Mouse (Mus musculus): ENCODE measurements around the gene Cpm.

Cpm gene

GRCm38 (mm10) chr10:117664208-117664925 lies 35.1 kb downstream of the Cpm start:
- DNase-seq, result no peak

GRCm38 (mm10) chr10:117664926-117665209 lies 35.6 kb downstream of the Cpm start:
- DNase-seq, result no peak

GRCm38 (mm10) chr10:117665376-117666275 lies 36.3 kb downstream of the Cpm start:
- no peak for DNase-seq

- DNase-seq, result no peak
Measured at GRCm38 (mm10) chr10:117666361-117666760, 37.1 kb downstream of the Cpm start.

- DNase-seq, result no peak
Measured at GRCm38 (mm10) chr10:117666947-117667630, 37.8 kb downstream of the Cpm start.

- DNase-seq, result no peak
Measured at GRCm38 (mm10) chr10:117667663-117668507, 38.6 kb downstream of the Cpm start.

GRCm38 (mm10) chr10:117668546-117669300 lies 39.4 kb downstream of the Cpm start:
- no peak for DNase-seq

- peak; percentile 58 for DNase-seq
Measured at GRCm38 (mm10) chr10:117669449-117670090, 40.3 kb downstream of the Cpm start.

- no peak for DNase-seq
Measured at GRCm38 (mm10) chr10:117670092-117670491, 40.8 kb downstream of the Cpm start.

GRCm38 (mm10) chr10:117670791-117671190 lies 41.5 kb downstream of the Cpm start:
- no peak for DNase-seq

GRCm38 (mm10) chr10:117671266-117671665 lies 42.0 kb downstream of the Cpm start:
- DNase-seq, result no peak

- no peak for DNase-seq
Measured at GRCm38 (mm10) chr10:117671930-117672666, 42.8 kb downstream of the Cpm start.

- no peak for DNase-seq
Measured at GRCm38 (mm10) chr10:117672693-117673092, 43.4 kb downstream of the Cpm start.

GRCm38 (mm10) chr10:117673913-117674312 lies 44.6 kb downstream of the Cpm start:
- DNase-seq, result no peak

GRCm38 (mm10) chr10:117674359-117675019 lies 45.2 kb downstream of the Cpm start:
- DNase-seq, result no peak

- DNase-seq, result peak; percentile 91
Measured at GRCm38 (mm10) chr10:117675096-117676035, 46.1 kb downstream of the Cpm start.

GRCm38 (mm10) chr10:117676036-117676643 lies 46.8 kb downstream of the Cpm start:
- peak; percentile 32 for DNase-seq

GRCm38 (mm10) chr10:117676644-117677313 lies 47.5 kb downstream of the Cpm start:
- peak; percentile 73 for DNase-seq
